Mouse (Mus musculus) adrenal gland, postnatal 10 days (tissue): Measurements from ENCODE around the gene Rec114. TPM values are rescaled to one million over a fixed set of nuclear protein-coding genes. Genes with fewer than 3 reads are reported as not detected.
A peak's percentile ranks its signal among the peaks of the same experiment; 100 is the strongest.

Experiments used
- DNase-seq: peaks from one replicate; pipeline ENCODE4 v3.0.0; 2021; ENCODE audit warnings: mixed read lengths
- total RNA-seq, 2 experiments: library from RNA; stranded (reverse); gene quantifications; 2 replicates each; pipeline ENCODE4 v1.2.3; 2021

The Rec114 gene
- total RNA-seq, 2 experiments from 2014 or later: 2.0 to 2.7 TPM

- DNase-seq: no peak
These were observed 83.1 kb downstream of the Rec114 start for GRCm38 (mm10) chr9:58660673-58661072.

DNA sequence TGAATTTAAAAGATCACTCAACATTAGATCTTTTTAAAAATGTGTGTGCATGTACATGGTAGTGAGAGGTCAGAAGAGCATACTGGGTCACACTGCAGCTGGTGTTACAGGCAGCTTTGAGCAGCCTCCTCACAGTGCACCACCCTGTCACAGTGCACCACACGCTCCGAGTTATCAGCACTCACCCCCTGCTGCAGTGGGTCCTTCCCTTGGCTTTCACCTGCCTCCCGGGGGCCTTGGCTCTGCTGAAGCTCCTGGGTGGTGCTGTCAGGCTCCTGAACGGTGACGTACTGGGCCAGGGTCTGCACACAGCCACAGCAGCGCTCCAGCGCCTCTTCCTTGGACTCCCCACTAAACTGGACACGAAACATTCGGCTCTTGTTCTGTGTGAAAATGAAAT lies 83.8 kb downstream of the Rec114 start:
- no peak for DNase-seq

GRCm38 (mm10) chr9:58659331-58659730 lies 84.4 kb downstream of the Rec114 start:
- no peak for DNase-seq

GRCm38 (mm10) chr9:58658596-58659309 lies 85.0 kb downstream of the Rec114 start:
- DNase-seq: no peak

DNA sequence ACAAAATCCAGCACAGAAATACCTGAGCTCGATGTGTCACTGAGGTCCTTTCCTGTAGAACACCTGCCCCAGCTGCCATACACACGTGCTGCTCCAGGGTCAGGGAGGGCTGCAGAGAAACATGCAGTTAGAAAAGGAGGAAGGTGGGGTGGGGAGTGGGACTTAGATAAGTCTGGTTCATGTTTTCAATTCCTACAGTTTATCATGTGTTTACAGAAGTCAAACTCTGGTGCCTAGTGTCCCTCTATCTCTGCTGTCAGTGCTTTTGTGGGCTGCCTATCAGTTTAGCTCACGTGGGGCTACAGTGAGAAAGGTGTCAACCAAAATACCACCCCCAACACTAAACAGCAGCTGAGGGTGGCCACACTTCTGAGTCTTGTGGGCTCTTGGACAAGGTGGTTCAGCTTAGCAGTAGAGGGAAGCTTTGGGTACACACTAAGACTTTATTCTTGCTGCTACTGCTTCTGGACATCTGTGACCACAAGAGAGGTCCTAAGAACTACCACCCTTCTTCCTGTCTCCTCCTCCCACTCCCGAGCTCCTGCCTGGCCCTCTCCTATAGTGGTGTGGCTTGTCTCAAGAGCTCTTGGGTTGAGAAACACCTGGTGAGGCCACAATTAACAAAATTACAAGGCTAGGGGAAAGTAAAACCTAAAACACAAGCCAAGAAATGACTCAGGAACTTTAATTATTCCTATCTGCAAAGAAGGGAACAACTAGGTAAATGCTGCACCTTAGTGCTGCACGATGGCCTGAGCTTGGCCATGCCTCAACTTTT lies 85.8 kb downstream of the Rec114 start:
- no peak for DNase-seq

GRCm38 (mm10) chr9:58656824-58657223 lies 86.9 kb downstream of the Rec114 start:
- DNase-seq: no peak

DNA sequence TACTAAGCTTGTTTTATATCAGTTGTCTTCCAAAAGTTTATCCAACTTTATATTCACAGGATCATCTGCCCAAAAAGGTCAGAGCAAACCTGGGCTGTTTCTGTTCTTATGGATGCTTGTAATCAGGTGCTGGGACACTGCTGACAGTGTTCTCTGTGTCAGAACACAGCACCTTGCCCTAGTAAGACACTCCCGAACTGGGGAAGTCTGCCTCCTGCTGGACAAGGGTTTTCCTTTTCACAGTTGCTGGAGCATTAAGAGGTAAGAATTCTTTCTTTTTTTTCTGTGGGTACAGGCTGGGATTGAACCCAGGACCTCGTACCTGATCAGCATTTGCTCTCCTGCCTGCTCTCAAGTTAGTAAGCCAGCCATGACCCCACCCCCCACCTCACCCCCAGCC lies 87.4 kb downstream of the Rec114 start:
- peak; percentile 23 for DNase-seq

- DNase-seq: no peak
These were observed 89.3 kb downstream of the Rec114 start for GRCm38 (mm10) chr9:58654494-58654893.

DNA sequence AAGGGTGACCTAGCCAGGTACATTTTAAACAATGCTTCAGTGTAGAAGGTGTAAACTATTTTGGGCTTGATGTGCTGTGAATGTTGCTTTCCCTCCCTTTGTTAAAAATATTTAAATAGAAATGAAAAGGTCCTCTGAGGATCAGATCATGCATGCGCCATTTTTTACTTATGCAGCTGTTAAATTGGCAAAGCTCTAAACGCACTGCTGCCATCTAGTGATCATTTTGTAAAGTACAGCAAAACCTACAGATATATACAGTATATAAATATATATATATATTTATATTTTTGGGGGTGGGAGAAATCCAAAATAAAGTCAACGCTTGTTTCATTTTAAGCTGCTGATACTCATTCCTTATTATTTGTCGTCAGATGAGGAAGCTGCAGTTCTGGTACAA lies 91.8 kb downstream of the Rec114 start:
- peak; percentile 51 for DNase-seq

- no peak for DNase-seq
These were observed 94.5 kb downstream of the Rec114 start for GRCm38 (mm10) chr9:58649265-58649626.

DNA sequence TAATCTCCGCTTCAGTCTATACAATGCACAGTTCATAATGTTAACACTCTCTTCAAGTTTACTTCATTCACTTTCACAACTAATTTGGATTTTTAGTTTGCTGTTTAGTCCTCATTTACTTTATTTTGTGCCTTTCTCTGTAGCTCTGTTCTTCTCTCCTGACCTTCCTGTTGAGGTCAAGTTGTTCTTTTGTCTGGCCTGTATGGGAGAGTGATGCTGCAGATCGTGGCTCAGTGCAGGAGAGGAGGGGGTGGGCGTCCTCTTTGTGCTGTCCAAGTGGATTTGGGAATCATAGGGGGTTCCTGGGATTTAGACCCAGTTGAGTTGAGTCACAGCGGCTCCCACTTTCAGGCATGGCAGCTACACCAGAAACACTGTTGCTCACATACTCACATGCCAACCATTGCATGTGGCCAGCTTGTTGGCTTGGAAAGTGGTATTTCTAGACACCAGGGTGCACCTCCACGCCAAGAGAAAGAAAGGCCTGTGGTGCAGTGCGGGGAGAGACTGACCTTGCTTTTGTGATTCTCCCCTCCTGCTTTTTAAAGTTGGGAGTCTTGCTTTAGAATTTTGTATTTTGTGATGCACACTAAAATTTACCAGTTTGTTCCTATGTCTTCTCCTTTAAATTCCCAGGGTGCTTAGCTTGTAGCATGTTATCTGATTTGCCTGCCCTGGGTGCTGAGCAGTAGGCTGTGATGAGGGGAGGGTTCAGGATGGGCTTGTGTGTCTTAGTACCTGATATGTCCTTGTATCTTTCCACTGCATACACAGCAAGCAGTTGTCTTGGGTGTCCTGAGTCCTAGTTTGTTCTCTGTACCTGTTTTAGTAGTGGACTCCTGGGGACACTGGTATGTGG lies 95.1 kb downstream of the Rec114 start:
- DNase-seq: no peak

GRCm38 (mm10) chr9:58630441-58630840 lies 113.3 kb downstream of the Rec114 start:
- no peak for DNase-seq

DNA sequence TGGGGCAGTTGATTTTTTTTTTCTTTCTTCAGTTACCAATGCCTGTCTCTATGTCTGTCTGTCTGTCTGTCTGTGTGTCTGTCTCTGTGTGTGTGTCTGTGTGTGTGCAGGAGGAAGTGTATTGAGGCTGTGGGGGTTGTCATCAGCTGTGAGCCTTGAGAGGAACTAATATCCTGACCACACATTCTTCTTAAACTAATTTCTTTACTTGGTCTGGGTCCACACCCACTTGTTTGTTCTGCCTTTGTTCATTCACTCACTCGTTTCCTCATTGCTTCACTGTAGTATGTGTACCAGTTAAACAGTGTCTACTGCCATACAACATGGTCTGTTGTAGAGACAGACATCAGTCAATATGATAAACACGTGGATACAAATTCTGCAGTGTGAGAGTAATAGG lies 116.6 kb downstream of the Rec114 start:
- no peak for DNase-seq

GRCm38 (mm10) chr9:58623009-58623408 lies 120.8 kb downstream of the Rec114 start:
- no peak for DNase-seq

- DNase-seq: no peak
These were observed 128.5 kb downstream of the Rec114 start for GRCm38 (mm10) chr9:58615064-58615938.

DNA sequence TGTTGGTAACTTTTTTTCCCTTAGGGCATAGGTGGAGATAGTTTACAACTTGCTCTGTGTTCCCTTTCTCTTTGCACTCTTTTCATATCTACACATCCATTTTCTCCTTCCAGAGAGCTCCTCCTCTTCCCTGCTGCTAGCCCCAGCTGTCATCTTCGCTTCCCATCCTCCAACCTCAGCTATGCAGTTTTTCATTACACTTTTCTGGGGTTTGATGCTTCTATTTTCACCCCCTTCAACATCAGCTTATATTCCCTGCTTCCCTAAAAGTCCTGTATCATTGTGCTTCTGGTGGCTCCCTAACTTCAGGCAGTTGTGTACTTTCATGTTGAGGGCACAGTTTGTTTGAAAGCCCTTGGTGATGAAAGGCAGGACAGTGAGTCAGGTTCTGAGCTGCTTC lies 130.0 kb downstream of the Rec114 start:
- DNase-seq: no peak

Other genes with a start within 250 kb of the Rec114 start
- 10 to 100 TPM; 16.2 to 20.9 TPM for gene Cd276, start 188.5 kb downstream of the Rec114 start, total RNA-seq
- 100 to 1,000 TPM; 172 to 178 TPM for gene Nptn, start 161.7 kb downstream of the Rec114 start, total RNA-seq
- 1 to 10 TPM in 1 of 2 experiments, under 1 TPM in 1; 0.66 to 1.3 TPM for gene Hcn4, start 79.4 kb upstream of the Rec114 start, total RNA-seq